Mouse (Mus musculus) urinary bladder, postnatal 10 days (tissue): ENCODE measurements at regions not wholly inside any gene's neighbourhood (a gene's known extent, or its start where the extent isn't known, plus 50 kb on each side); places are given as distances from the start of the nearest gene placed in this dataset.

Experiments
- DNase-seq: peaks from one replicate; pipeline ENCODE4 v3.0.0; 2022; ENCODE audit warnings: low spot score

- DNase-seq: no peak
Measured at GRCm38 (mm10) chr1:23207024-23207423, 105.0 kb upstream of the 4933415F23Rik start.

- no peak for DNase-seq
Measured at GRCm38 (mm10) chr1:23202511-23203435, 100.7 kb upstream of the 4933415F23Rik start.

- DNase-seq: no peak
Measured at GRCm38 (mm10) chr1:23200460-23200859, 98.4 kb upstream of the 4933415F23Rik start.

GRCm38 (mm10) chr1:23190316-23191005 lies 88.4 kb upstream of the 4933415F23Rik start:
- no peak for DNase-seq

GRCm38 (mm10) chr1:23189790-23190189 lies 87.7 kb upstream of the 4933415F23Rik start:
- no peak for DNase-seq

GRCm38 (mm10) chr1:23188216-23188615 lies 86.2 kb upstream of the 4933415F23Rik start:
- DNase-seq: no peak

- DNase-seq: no peak
Measured at GRCm38 (mm10) chr1:23187446-23188206, 85.6 kb upstream of the 4933415F23Rik start.

GRCm38 (mm10) chr1:23184728-23185127 lies 82.7 kb upstream of the 4933415F23Rik start:
- no peak for DNase-seq

- no peak for DNase-seq
Measured at GRCm38 (mm10) chr1:23182541-23182940, 80.5 kb upstream of the 4933415F23Rik start.

GRCm38 (mm10) chr1:23178335-23178974 lies 76.4 kb upstream of the 4933415F23Rik start:
- DNase-seq: no peak

GRCm38 (mm10) chr1:23174022-23174421 lies 72.0 kb upstream of the 4933415F23Rik start:
- no peak for DNase-seq

GRCm38 (mm10) chr1:23173054-23173802 lies 71.2 kb upstream of the 4933415F23Rik start:
- DNase-seq: no peak

GRCm38 (mm10) chr1:23171336-23171735 lies 69.3 kb upstream of the 4933415F23Rik start:
- no peak for DNase-seq

GRCm38 (mm10) chr1:23170711-23171110 lies 68.7 kb upstream of the 4933415F23Rik start:
- DNase-seq: no peak

- DNase-seq: no peak
Measured at GRCm38 (mm10) chr1:23168504-23168903, 66.5 kb upstream of the 4933415F23Rik start.

- no peak for DNase-seq
Measured at GRCm38 (mm10) chr1:23163371-23163935, 61.4 kb upstream of the 4933415F23Rik start.

- DNase-seq: no peak
Measured at GRCm38 (mm10) chr1:23162766-23163165, 60.7 kb upstream of the 4933415F23Rik start.
